Mouse (Mus musculus): Measurements from ENCODE around the gene Dnttip1. TPM values are rescaled to one million over a fixed set of nuclear protein-coding genes. Genes with fewer than 3 reads are reported as not detected.
"Not testable (repeated sequence)": the region's sequence is repeated elsewhere in the genome, so short reads cannot be mapped to it uniquely, and the experiment has no call there.

Gene Dnttip1
- total and polyA plus RNA-seq, 3 experiments = 20.6 to 59.9 TPM; not detected in 1

DNA sequence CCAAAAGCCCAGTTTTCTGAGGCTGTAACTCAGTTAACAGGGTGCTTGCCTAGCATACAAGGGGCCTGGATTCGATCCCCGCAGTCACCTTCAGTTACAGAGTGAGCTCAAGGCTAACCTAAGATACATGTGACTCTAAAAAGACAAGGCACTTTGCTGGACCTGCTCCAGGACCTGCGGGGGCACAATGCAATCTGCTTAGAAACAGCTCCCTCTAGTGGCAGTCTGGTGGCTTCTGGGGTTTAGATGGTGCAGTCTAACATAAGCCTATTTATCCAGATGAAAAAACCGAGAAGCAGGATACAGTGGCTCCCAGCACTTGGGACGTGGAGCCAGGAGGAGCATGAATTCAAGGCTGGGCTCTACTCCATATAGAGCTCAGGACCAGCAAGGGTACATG is 48.5 kb downstream of the Dnttip1 start (continued):
- no peak for TF ChIP-seq TBP (IDR thresholded peaks at IDR 0.05; ENCODE audit: low read depth, low read length)
- no peak for TF ChIP-seq HCFC1 (IDR thresholded peaks at IDR 0.05; ENCODE audit: low read depth, low read length)
- TF ChIP-seq ZKSCAN1 (IDR thresholded peaks at IDR 0.05; ENCODE audit: low read depth, low read length) = no peak
- TF ChIP-seq TAL1 (IDR thresholded peaks at IDR 0.05; ENCODE audit: low read length) = no peak
- TF ChIP-seq MAFK (IDR thresholded peaks at IDR 0.05; ENCODE audit: borderline replicate concordance, low read depth, low read length) = no peak

DNA sequence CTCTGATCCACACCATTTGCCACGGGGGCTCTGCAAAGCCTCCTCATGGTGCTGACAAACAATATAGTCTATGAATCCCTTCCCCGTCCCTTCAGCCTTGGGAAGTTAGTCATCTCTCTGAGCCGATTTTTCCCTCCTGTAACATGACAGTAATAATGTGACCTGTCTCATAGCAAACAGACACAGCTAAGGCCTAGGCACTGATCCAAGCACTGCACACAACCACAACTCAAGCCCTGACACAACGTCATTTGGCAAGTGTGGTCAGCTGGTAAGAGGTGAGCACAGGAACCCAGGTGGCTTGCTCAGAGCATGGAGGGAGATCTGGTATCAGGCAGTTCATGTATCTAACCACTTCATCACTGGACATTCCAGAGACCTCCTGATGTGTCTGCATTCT is 50.1 kb downstream of the Dnttip1 start:
- Histone ChIP-seq H3K36me3 (ENCODE audit: control insufficient read depth in 1 of 2, insufficient read depth in 2 of 2, low read length in 2 of 2) (peaks cover 0 to 5% of the 10 kb centered on the region in 2 experiments; a peak in 3 of 4 replicates), H3K27ac (ENCODE audit: control insufficient read depth, low read depth, low read length) (no peak overlapping the region), H3K79me2 (ENCODE audit: control insufficient read depth, insufficient read depth, low read length, poor library complexity) (no peaks in the 10 kb centered on the region), H3K4me1 (ENCODE audit: control insufficient read depth in 1 of 2, insufficient read depth in 2 of 2, low read length in 2 of 2) (no peaks in the 10 kb centered on the region), H3K9me3 (replicated peaks; ENCODE audit: insufficient read depth, low read length) (no peaks in the 10 kb centered on the region), H3K4me3 (ENCODE audit: control insufficient read depth in 1 of 2, insufficient read depth in 1 of 2, low read depth in 2 of 2, low read length in 2 of 2) (no peak overlapping the region), H3K27me3 (ENCODE audit: control insufficient read depth in 1 of 2, insufficient read depth in 2 of 2, low read length in 2 of 2) (no peaks in the 10 kb centered on the region), H3K9ac (ENCODE audit: control insufficient read depth, low read depth, low read length, poor library complexity, severe bottlenecking) (no peak overlapping the region)
- no peak for TF ChIP-seq UBTF (IDR thresholded peaks at IDR 0.05; ENCODE audit: borderline replicate concordance, insufficient read depth, low read depth, low read length)
- TF ChIP-seq RCOR1 (IDR thresholded peaks at IDR 0.05; ENCODE audit: low read depth, low read length) = no peak
- no peak for TF ChIP-seq MXI1 (IDR thresholded peaks at IDR 0.05; ENCODE audit: low read depth, low read length)
- no peak for TF ChIP-seq USF1 (IDR thresholded peaks at IDR 0.05; ENCODE audit: low read depth, low read length)
- no peak for TF ChIP-seq E2F4 (IDR thresholded peaks at IDR 0.05; ENCODE audit: borderline replicate concordance, low read depth, low read length)
- TF ChIP-seq EP300 (IDR thresholded peaks at IDR 0.05; ENCODE audit: low read depth in 1 of 2, low read length in 2 of 2) = no peak
- TF ChIP-seq SIN3A (IDR thresholded peaks at IDR 0.05; ENCODE audit: low read length) = no peak
- no peak for TF ChIP-seq MAX (IDR thresholded peaks at IDR 0.05; ENCODE audit: low read length)
- no peak for TF ChIP-seq CHD1 (IDR thresholded peaks at IDR 0.05; ENCODE audit: low read depth, low read length)
- TF ChIP-seq KAT2A (conservative IDR thresholded peaks at IDR 0.05; ENCODE audit: low read depth, low read length) = no peak
- TF ChIP-seq MYB (IDR thresholded peaks at IDR 0.05; ENCODE audit: low read depth, low read length) = no peak
- no peak for TF ChIP-seq ZNF384 (IDR thresholded peaks at IDR 0.05; ENCODE audit: low read depth, low read length)
- no peak for DNase-seq (ENCODE audit: low read depth, low spot score)

GRCm38 (mm10) chr2:164798554-164798953 is 52.8 kb downstream of the Dnttip1 start:
- not testable (repeated sequence) for H3K9ac ChIP-seq (ENCODE audit: control insufficient read depth, low read depth, low read length, poor library complexity, severe bottlenecking); H3K9me3 ChIP-seq (replicated peaks; ENCODE audit: insufficient read depth, low read length); H3K27ac ChIP-seq (ENCODE audit: control insufficient read depth, low read depth, low read length); H3K4me3 ChIP-seq (ENCODE audit: control insufficient read depth in 1 of 2, insufficient read depth in 1 of 2, low read depth in 2 of 2, low read length in 2 of 2); H3K4me1 ChIP-seq (ENCODE audit: control insufficient read depth in 1 of 2, insufficient read depth in 2 of 2, low read length in 2 of 2); H3K27me3 ChIP-seq (ENCODE audit: control insufficient read depth in 1 of 2, insufficient read depth in 2 of 2, low read length in 2 of 2)
- H3K79me2 ChIP-seq (ENCODE audit: control insufficient read depth, insufficient read depth, low read length, poor library complexity) = peaks cover 15% of the 10 kb centered on the region
- TF ChIP-seq TBP (IDR thresholded peaks at IDR 0.05; ENCODE audit: low read depth, low read length) (0 out of 2 replicates have a peak, but pooled peaks have one; percentile 22), RAD21 (IDR thresholded peaks at IDR 0.05; ENCODE audit: low read depth, low read length) (peak; percentile 6), CTCF (IDR thresholded peaks at IDR 0.05 in 2 of 3, conservative IDR thresholded peaks at IDR 0.05 in 1 of 3; ENCODE audit: control insufficient read depth in 1 of 3, insufficient read depth in 1 of 3, low read depth in 2 of 3, low read length in 3 of 3, poor library complexity in 1 of 3, severe bottlenecking in 1 of 3) (peak; percentile 12 to 44 (median 22); a peak in 3 of 6 replicates), MYC (IDR thresholded peaks at IDR 0.05; ENCODE audit: low read depth, low read length) (peak; percentile 79)
- H3K36me3 ChIP-seq (ENCODE audit: control insufficient read depth in 1 of 2, insufficient read depth in 2 of 2, low read length in 2 of 2) = peaks cover 0 to 15% of the 10 kb centered on the region in 2 experiments; a peak in 3 of 4 replicates
- peak; percentile 58 for DNase-seq (ENCODE audit: low read depth, low spot score)

Measured in MEL (cell line).